Mouse (Mus musculus): ENCODE measurements around the gene Wdr5b. TPM values are rescaled to one million over a fixed set of nuclear protein-coding genes. Genes with fewer than 3 reads are reported as not detected.

The Wdr5b gene
- polyA plus RNA-seq, 1 experiment from 2014 or later = 12.0 TPM

DNA sequence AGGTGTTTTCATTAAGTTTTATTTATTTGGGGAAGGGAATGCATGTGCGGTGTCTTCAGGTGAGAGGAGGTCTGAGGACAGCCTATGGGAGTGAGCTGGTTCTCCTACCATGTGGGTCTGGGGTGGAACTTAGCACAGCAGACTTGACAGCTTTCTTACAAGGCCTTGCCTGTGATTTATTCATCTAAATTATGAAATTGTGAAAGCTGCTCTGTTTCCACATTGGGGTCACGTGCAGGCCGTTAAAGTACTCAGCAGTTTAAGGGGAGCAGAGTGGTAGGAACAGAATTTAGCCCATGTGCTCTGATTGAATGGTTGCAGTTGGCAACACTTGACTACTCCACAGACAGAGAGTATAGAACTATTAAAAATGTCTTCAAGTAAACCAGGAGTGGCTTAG, 38.9 kb downstream of the Wdr5b start:
- Histone ChIP-seq H3K27ac (ENCODE audit: low read depth, low read length) (no peak overlapping the region), H3K27me3 (ENCODE audit: control insufficient read depth, insufficient read depth, low read length) (no peaks in the 10 kb centered on the region), H3K36me3 (ENCODE audit: control insufficient read depth, insufficient read depth, low read length) (peaks cover under 1% of the 10 kb centered on the region; the same call in 1 of the 2 replicates), H3K4me2 (no peak overlapping the region), H3K4me1 (ENCODE audit: control insufficient read depth, insufficient read depth, low read length) (no peaks in the 10 kb centered on the region), H3K9ac (ENCODE audit: low read length) (no peak overlapping the region), H3K9me3 (ENCODE audit: control insufficient read depth, low read length) (no peaks in the 10 kb centered on the region), H3K4me3 (ENCODE audit: low read depth, low read length) (no peak overlapping the region)
- ATAC-seq (ENCODE audit: low FRiP score) = no peak
- WGBS = 96% methylated on average over 3 of the region's 3 CpGs
- DNase-seq (ENCODE audit: low spot score, missing footprints) = no peak

DNA sequence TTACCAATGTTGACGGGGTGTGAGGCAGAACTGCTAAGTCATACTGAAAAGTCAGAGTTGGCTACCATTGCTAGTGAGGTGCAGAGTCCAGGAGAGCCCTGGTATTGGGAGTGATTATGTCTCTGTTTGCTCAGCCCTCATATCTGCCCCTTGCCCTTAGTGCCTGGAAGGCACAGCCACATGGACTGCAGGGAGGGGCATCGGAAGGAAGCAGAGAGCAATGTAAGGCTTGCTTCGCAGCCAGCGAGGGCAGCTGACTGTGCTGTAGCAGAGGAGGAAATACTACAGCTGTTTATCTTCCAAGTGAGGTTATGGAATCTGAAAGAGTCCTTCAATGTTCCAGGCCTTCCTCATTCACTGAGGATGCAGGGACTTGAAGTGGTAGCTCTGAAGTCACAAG, 46.9 kb downstream of the Wdr5b start:
- no peak overlapping the region for H3K9ac ChIP-seq (ENCODE audit: low read length)
- DNase-seq (ENCODE audit: low spot score, missing footprints) (no peak), ATAC-seq (ENCODE audit: low FRiP score) (no peak)
- H3K4me2 ChIP-seq = no peak overlapping the region
- peaks cover 6% of the 10 kb centered on the region for H3K36me3 ChIP-seq (ENCODE audit: control insufficient read depth, insufficient read depth, low read length)
- 89% methylated on average over 4 of the region's 4 CpGs for WGBS
- H3K4me3 ChIP-seq (ENCODE audit: low read depth, low read length) = no peak overlapping the region
- H3K27me3 ChIP-seq (ENCODE audit: control insufficient read depth, insufficient read depth, low read length) = no peaks in the 10 kb centered on the region
- no peak overlapping the region for H3K27ac ChIP-seq (ENCODE audit: low read depth, low read length)
- no peaks in the 10 kb centered on the region for H3K9me3 ChIP-seq (ENCODE audit: control insufficient read depth, low read length)
- no peaks in the 10 kb centered on the region for H3K4me1 ChIP-seq (ENCODE audit: control insufficient read depth, insufficient read depth, low read length)

DNA sequence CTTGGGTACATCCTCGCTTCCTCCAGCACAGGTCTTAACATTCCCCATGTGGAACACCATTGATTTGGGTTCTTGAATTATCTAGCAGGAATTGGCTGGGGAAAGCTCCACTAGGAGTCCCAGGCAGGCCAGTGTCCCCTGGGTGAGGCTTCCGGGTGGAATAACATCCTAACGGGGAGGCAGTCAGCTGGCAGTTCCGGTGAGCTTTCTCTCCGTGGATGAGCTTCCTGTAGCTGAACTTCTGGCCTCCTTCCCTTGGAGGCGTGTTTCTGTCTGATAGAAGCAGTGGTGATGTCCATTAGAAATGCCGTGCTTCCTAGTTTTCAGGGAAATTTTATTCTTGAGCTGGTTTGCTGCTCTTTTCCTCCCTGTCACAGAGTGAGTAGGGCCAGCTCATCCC, 48.1 kb downstream of the Wdr5b start:
- Histone ChIP-seq H3K4me1 (ENCODE audit: control insufficient read depth, insufficient read depth, low read length) (no peaks in the 10 kb centered on the region), H3K4me2 (no peak overlapping the region), H3K27me3 (ENCODE audit: control insufficient read depth, insufficient read depth, low read length) (no peaks in the 10 kb centered on the region), H3K9me3 (ENCODE audit: control insufficient read depth, low read length) (no peaks in the 10 kb centered on the region), H3K27ac (ENCODE audit: low read depth, low read length) (no peak overlapping the region), H3K4me3 (ENCODE audit: low read depth, low read length) (no peak overlapping the region), H3K36me3 (ENCODE audit: control insufficient read depth, insufficient read depth, low read length) (peaks cover 6% of the 10 kb centered on the region), H3K9ac (ENCODE audit: low read length) (no peak overlapping the region)
- 90% methylated on average over 7 of the region's 7 CpGs for WGBS
- DNase-seq (ENCODE audit: low spot score, missing footprints) (no peak), ATAC-seq (ENCODE audit: low FRiP score) (no peak)

DNA sequence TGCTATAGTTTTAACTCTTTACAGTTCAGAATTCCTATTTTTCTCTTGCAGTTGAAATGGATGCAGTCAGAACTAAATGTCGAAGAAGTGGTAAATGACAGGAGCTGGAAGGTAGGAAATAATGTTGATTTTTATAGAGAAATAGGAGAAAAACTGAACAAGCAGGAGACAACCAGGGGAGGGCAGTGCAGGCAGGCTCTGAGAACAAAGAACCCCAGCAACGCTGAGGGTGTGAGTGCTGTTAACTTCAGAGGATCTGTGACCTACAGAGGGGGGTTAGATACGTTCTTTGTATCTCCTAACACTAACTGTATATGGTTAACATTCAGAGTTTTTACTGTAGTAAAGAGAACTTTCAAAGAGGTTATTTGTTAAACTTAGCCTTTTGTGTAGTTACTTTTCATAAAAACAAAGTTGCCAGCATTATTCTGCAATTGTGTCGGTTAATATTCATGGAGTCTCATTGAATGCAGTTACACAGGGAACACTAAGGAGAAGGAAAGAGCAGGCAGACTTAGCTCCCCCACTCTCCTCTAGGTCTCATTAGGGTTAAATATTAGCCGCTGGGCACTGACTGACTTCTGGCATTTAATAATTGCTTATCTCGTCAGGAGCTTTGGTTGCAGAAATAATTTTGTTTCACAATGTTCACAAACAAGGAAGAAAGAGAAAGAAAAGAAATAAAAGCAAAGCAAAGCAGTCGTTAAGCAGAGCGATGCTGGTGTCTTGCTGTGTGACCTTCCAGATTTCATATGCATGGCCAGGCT, 49.0 kb downstream of the Wdr5b start:
- H3K9ac ChIP-seq (ENCODE audit: low read length) = no peak overlapping the region
- ATAC-seq (ENCODE audit: low FRiP score) (no peak), DNase-seq (ENCODE audit: low spot score, missing footprints) (no peak)
- H3K4me2 ChIP-seq = no peak overlapping the region
- no peak overlapping the region for H3K4me3 ChIP-seq (ENCODE audit: low read depth, low read length)
- H3K9me3 ChIP-seq (ENCODE audit: control insufficient read depth, low read length) = no peaks in the 10 kb centered on the region
- WGBS = 82% methylated on average over 8 of the region's 8 CpGs
- H3K27ac ChIP-seq (ENCODE audit: low read depth, low read length) = no peak overlapping the region
- H3K27me3 ChIP-seq (ENCODE audit: control insufficient read depth, insufficient read depth, low read length) = no peaks in the 10 kb centered on the region
- peaks cover 5% of the 10 kb centered on the region for H3K36me3 ChIP-seq (ENCODE audit: control insufficient read depth, insufficient read depth, low read length)
- H3K4me1 ChIP-seq (ENCODE audit: control insufficient read depth, insufficient read depth, low read length) = no peaks in the 10 kb centered on the region

DNA sequence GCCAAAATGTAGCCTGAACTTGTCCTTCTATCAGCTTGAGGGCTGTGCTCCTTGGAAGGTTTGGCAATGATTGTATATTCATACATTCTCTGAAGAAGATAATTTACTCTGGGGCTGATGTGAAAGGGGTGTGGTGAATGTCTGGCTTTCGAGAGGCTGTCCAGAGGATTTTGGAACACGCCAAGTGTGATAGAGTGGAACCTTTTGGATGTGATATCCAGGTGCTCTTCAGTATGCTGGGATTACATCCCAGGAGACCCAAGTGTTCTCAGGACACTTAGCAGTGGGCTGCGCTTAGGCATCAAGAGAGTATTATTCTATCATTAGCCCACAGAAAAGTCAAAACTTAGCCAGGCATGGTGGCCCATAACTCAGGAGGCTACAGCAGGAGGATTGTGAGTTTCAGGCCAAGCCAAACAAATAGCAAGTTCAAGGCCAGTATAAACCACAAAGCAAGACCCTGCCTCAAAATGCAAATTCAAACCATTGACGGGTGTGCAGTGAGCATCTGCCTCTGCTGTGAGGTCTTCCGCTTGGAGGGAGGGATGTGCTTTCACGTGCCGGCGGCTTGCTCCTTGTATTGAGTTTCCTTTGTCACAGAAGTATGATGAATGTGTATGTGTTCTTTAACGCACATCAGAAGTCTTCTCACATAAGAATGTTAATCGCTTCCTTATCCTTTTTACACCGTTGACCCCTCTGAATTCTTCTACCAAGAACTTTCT, 50.0 kb downstream of the Wdr5b start:
- Histone ChIP-seq H3K4me2 (no peak overlapping the region), H3K9ac (ENCODE audit: low read length) (no peak overlapping the region), H3K9me3 (ENCODE audit: control insufficient read depth, low read length) (no peaks in the 10 kb centered on the region), H3K4me1 (ENCODE audit: control insufficient read depth, insufficient read depth, low read length) (no peaks in the 10 kb centered on the region), H3K36me3 (ENCODE audit: control insufficient read depth, insufficient read depth, low read length) (no peaks in the 10 kb centered on the region), H3K27me3 (ENCODE audit: control insufficient read depth, insufficient read depth, low read length) (no peaks in the 10 kb centered on the region), H3K27ac (ENCODE audit: low read depth, low read length) (no peak overlapping the region), H3K4me3 (ENCODE audit: low read depth, low read length) (no peak overlapping the region)
- DNase-seq (ENCODE audit: low spot score, missing footprints) (peak; percentile 85), ATAC-seq (ENCODE audit: low FRiP score) (no peak)
- WGBS = 90% methylated on average over 11 of the region's 11 CpGs

Other genes with a start within 250 kb of the Wdr5b start
- gene Parp14, start 169.6 kb upstream of the Wdr5b start, polyA plus RNA-seq (2014; fragmentation: Nextera tagmentation; extraction: Ambion mirVana) = 0.33 and 0.37 TPM in 2 replicates
- gene Parp9, start 102.7 kb upstream of the Wdr5b start, polyA plus RNA-seq (2014; fragmentation: Nextera tagmentation; extraction: Ambion mirVana) = 1.8 and 2.6 TPM in 2 replicates
- 2.8 and 3.1 TPM in 2 replicates for gene Dtx3l, start 102.0 kb upstream of the Wdr5b start, polyA plus RNA-seq (2014; fragmentation: Nextera tagmentation; extraction: Ambion mirVana)
- gene Kpna1, start 62.4 kb upstream of the Wdr5b start, polyA plus RNA-seq (2014; fragmentation: Nextera tagmentation; extraction: Ambion mirVana) = 90.7 and 99.9 TPM in 2 replicates
- 224 and 249 TPM in 2 replicates for gene Fam162a, start 30.4 kb downstream of the Wdr5b start, polyA plus RNA-seq (2014; fragmentation: Nextera tagmentation; extraction: Ambion mirVana)
- gene Ccdc58, start 30.5 kb downstream of the Wdr5b start, polyA plus RNA-seq (2014; fragmentation: Nextera tagmentation; extraction: Ambion mirVana) = 84.3 and 89.8 TPM in 2 replicates
- gene Csta1, start 90.1 kb downstream of the Wdr5b start, polyA plus RNA-seq (2014; fragmentation: Nextera tagmentation; extraction: Ambion mirVana) = 0.06 and 0.12 TPM in 2 replicates
- gene Stfa2l1, start 115.6 kb downstream of the Wdr5b start, polyA plus RNA-seq (2014; fragmentation: Nextera tagmentation; extraction: Ambion mirVana) = not detected in 2 replicates
- 0.78 TPM in 1 of 2 replicates, not detected in the other for gene Gm5483, start 143.0 kb downstream of the Wdr5b start, polyA plus RNA-seq (2014; fragmentation: Nextera tagmentation; extraction: Ambion mirVana)
- not detected in 2 replicates for gene Gm5416, start 169.2 kb downstream of the Wdr5b start, polyA plus RNA-seq (2014; fragmentation: Nextera tagmentation; extraction: Ambion mirVana)
- not detected in 2 replicates for gene 2010005H15Rik, start 180.3 kb downstream of the Wdr5b start, polyA plus RNA-seq (2014; fragmentation: Nextera tagmentation; extraction: Ambion mirVana)
- 0.90 and 1.4 TPM in 2 replicates for gene Stfa1, start 235.8 kb downstream of the Wdr5b start, polyA plus RNA-seq (2014; fragmentation: Nextera tagmentation; extraction: Ambion mirVana)

Measured in midbrain, embryonic 11.5 days (tissue).